Mouse (Mus musculus): ENCODE measurements at regions not wholly inside any gene's neighbourhood (a gene's known extent, or its start where the extent isn't known, plus 50 kb on each side); places are given as distances from the start of the nearest gene placed in this dataset.

DNA sequence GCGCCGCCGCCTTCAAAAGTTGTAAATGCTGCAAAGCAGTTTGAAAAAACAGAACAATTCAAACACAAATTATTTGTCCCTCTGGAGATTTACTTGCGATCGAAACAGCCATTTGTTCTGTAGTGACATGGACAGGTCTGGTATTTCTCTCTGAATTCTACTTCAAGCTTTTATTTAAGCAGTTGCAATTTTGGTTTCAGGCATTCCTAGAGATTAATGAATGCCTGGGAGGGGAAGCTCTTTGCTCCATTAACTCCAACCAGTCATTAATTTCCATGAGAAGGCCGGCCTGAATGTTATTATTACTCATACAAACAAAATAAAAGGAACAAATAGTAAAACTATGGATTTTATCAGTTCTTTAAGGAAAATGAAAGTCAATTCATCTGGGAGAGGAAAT is 1327.8 kb upstream of the Flrt2 start:
- no peak for ATAC-seq
- H3K9me3 ChIP-seq (replicated peaks): no peaks in the 10 kb centered on the region
- H3K9ac ChIP-seq: no peak overlapping the region
- WGBS (ENCODE audit: insufficient replicate concordance): 73% methylated on average over 6 of the region's 6 CpGs
- no peak overlapping the region for H3K4me3 ChIP-seq
- no peaks in the 10 kb centered on the region for H3K36me3 ChIP-seq
- no peak overlapping the region for H3K27ac ChIP-seq
- H3K4me1 ChIP-seq: no peaks in the 10 kb centered on the region
- no peak overlapping the region for H3K4me2 ChIP-seq
- H3K27me3 ChIP-seq (replicated peaks): no peaks in the 10 kb centered on the region

DNA sequence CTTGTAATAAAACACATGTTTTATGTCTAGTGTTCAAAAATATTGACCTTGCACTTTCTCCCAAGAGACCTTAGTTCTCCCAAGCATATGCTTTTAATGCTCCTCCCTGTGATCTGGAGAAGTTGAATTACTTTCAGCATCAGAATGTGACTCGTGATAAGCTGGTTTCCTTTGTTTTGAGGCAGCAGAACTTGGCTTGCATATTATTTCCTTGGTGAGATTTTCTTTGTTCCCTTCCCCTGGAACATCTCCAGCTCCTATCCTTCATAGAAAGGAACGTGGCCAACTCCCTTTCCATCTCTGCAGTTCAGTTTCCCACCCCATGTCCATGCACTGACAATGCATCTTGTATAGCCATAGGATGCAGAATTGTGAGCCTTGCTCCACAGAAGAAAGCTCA is 1292.0 kb upstream of the Flrt2 start:
- no peaks in the 10 kb centered on the region for H3K9me3 ChIP-seq (replicated peaks)
- no peak overlapping the region for H3K4me2 ChIP-seq
- ATAC-seq: no peak
- H3K27me3 ChIP-seq (replicated peaks): no peaks in the 10 kb centered on the region
- H3K4me1 ChIP-seq: no peaks in the 10 kb centered on the region
- no peak overlapping the region for H3K9ac ChIP-seq
- H3K36me3 ChIP-seq: no peaks in the 10 kb centered on the region
- no peak overlapping the region for H3K4me3 ChIP-seq
- 25% methylated on average over 2 of the region's 2 CpGs for WGBS (ENCODE audit: insufficient replicate concordance)
- H3K27ac ChIP-seq: no peak overlapping the region

DNA sequence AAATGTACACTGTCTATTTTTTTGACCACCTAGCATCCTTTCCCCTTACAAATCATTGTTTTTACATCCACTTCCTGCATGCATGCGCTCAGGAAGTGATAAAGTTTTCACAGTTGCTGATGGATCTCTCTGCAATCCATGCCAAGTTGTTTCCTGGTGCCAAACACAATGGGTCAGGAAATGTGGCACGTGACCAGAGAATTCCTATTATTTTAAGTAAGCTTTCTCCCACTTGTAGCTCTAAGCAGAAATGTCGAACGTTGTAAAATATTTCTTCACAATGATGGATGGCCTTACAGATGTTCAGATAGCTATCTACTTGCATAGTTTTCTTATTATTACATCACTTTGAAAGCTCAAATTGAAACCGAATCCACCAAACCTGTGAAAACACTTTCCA is 1271.1 kb upstream of the Flrt2 start:
- Histone ChIP-seq H3K36me3 (no peaks in the 10 kb centered on the region), H3K9ac (no peak overlapping the region), H3K27ac (no peak overlapping the region), H3K4me2 (no peak overlapping the region), H3K4me1 (no peaks in the 10 kb centered on the region), H3K4me3 (no peak overlapping the region), H3K9me3 (replicated peaks) (no peaks in the 10 kb centered on the region), H3K27me3 (replicated peaks) (no peaks in the 10 kb centered on the region)
- WGBS (ENCODE audit: insufficient replicate concordance): 27% methylated on average over 5 of the region's 5 CpGs
- ATAC-seq: no peak

DNA sequence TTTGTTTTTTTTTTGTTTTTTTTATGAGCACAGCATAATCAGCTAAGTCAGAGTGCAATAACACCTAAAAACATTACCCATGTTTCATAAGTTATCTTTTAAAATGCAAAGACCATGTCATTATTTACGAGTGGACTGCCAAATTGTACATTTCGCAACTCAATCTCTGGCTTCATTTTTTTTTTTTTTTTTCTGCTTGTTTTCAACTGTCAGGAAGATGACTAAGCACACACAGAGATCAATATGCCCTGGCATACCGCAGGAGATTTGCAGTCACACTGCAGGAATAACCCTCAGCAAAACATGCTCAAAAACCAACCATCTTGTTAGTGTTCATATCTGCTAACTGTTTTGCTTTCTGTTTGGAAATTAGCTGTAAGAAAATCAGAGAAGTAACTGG is 1270.3 kb upstream of the Flrt2 start:
- Histone ChIP-seq H3K36me3 (no peaks in the 10 kb centered on the region), H3K9me3 (replicated peaks) (no peaks in the 10 kb centered on the region), H3K9ac (no peak overlapping the region), H3K4me3 (no peak overlapping the region), H3K27me3 (replicated peaks) (no peaks in the 10 kb centered on the region), H3K4me1 (no peaks in the 10 kb centered on the region), H3K4me2 (no peak overlapping the region), H3K27ac (no peak overlapping the region)
- 18% methylated on average over 3 of the region's 3 CpGs for WGBS (ENCODE audit: insufficient replicate concordance)
- ATAC-seq: no peak

DNA sequence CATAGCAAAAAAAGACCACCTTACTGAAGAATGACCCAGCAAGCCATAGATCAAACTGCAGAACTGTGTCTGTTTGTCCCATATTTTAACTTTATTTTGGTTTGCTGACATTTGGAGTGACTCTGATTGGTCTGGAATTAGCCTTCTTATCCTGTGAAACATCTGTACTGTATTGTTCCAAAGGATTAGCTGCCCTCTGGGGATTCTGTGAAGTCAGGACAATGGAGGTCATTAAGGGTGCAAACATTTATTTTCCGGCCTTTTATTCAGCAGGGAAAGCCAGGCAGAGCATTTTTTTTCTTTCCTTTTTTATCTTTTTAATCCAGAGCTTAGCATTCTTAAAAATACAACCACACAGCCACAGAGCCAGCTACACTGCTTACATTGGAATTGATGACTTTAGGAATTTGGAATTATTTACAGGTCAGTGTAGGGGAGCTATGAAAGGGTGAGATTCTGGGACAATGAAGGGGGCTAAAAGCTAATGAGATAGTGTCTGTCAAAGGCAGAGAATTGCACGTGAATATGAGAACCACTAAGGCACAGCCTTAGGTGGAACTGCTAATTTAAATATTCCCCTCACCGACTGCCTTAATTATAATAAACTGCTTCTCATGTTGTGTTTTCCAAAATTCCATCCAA is 1267.6 kb upstream of the Flrt2 start:
- Histone ChIP-seq H3K27ac (no peak overlapping the region), H3K9ac (no peak overlapping the region), H3K9me3 (replicated peaks) (no peaks in the 10 kb centered on the region), H3K4me2 (no peak overlapping the region), H3K4me1 (no peaks in the 10 kb centered on the region), H3K4me3 (no peak overlapping the region), H3K27me3 (replicated peaks) (no peaks in the 10 kb centered on the region), H3K36me3 (no peaks in the 10 kb centered on the region)
- no peak for ATAC-seq
- WGBS (ENCODE audit: insufficient replicate concordance): 42% methylated on average over 3 of the region's 3 CpGs

DNA sequence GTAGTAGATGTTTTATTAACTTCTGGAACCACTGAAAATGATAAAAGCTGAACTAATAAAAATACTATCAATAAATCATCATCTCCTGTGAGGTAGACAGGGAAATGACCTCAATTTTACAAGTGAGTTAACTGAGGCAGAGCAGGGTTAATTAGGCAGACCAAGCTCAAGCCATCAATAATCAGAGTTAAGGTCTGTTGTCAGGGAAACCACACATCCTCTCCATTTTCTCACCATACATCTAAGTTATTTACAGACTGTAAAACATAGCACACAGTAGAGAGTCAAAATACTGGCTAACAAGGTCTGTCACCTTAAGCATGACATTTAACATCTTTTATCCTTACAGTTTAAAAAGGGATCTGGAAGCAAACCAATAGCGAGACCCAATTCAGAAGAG is 1242.5 kb upstream of the Flrt2 start:
- 69% methylated on average over 1 of the region's 1 CpGs for WGBS (ENCODE audit: insufficient replicate concordance)
- H3K27me3 ChIP-seq (replicated peaks): no peaks in the 10 kb centered on the region
- no peaks in the 10 kb centered on the region for H3K36me3 ChIP-seq
- no peak overlapping the region for H3K27ac ChIP-seq
- H3K9ac ChIP-seq: no peak overlapping the region
- ATAC-seq: no peak
- H3K4me1 ChIP-seq: no peaks in the 10 kb centered on the region
- no peak overlapping the region for H3K4me3 ChIP-seq
- H3K4me2 ChIP-seq: no peak overlapping the region
- H3K9me3 ChIP-seq (replicated peaks): no peaks in the 10 kb centered on the region

DNA sequence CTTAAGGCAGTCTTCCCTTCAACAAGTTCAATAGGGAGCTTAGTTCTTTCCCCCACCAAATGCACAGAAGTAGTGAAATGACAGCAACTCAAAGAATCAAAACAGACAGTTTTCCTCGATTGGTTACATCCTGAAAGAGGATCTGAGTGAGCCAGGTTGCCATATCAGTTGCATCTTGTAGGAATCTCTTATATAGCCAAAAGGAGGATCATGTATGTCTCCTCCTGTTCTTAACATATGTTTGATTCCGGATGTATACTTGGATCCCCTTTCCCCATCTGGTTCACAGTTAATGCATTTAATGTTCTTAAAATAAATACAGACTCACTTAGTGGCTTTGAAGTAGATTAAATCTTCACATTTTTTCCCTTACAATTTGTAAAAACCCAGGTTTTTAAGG is 1224.0 kb upstream of the Flrt2 start:
- no peak overlapping the region for H3K4me3 ChIP-seq
- no peak overlapping the region for H3K27ac ChIP-seq
- H3K9ac ChIP-seq: no peak overlapping the region
- no peak for ATAC-seq
- H3K27me3 ChIP-seq (replicated peaks): no peaks in the 10 kb centered on the region
- 43% methylated on average over 2 of the region's 2 CpGs for WGBS (ENCODE audit: insufficient replicate concordance)
- H3K4me1 ChIP-seq: no peaks in the 10 kb centered on the region
- no peaks in the 10 kb centered on the region for H3K36me3 ChIP-seq
- H3K4me2 ChIP-seq: no peak overlapping the region
- no peaks in the 10 kb centered on the region for H3K9me3 ChIP-seq (replicated peaks)

DNA sequence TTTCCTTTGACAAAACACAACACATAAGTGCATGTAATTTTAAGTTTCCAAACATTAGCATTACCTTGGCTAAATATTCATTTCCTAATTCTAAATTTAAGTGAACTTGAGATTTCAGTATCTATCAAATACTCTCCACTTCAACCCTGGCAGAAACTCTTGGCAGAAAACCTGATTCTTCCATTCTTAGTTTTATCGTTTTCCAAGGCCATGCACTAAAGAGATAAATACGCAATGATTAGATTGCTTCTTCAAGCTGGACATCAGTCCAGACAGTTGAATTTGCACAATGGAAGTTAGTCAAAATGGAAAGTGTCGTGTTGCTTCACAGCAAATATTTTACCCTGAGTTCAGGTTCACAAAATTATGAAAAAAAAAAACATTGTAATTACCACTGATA is 1223.4 kb upstream of the Flrt2 start:
- no peak for ATAC-seq
- WGBS (ENCODE audit: insufficient replicate concordance): 65% methylated on average over 3 of the region's 3 CpGs
- Histone ChIP-seq H3K27ac (no peak overlapping the region), H3K9me3 (replicated peaks) (no peaks in the 10 kb centered on the region), H3K4me1 (no peaks in the 10 kb centered on the region), H3K4me2 (no peak overlapping the region), H3K4me3 (no peak overlapping the region), H3K36me3 (no peaks in the 10 kb centered on the region), H3K27me3 (replicated peaks) (no peaks in the 10 kb centered on the region), H3K9ac (no peak overlapping the region)

DNA sequence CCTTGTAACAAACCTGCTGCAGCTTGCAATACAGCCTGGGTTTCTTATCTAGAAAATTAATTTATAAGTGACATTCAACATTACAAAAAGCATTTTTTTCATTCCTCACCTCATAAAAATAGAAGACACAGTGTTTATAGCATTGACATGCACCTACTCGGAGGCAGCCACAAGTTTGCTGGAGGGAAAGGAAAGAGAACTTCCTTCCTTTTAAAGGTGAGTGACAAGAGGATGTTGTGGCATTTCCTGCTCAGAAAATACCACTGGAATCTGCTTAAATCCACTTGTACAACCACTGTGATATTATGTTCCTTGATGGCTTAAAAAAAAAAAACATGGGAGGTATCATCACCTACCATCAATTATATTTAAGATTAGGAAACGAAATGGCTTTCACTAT is 1222.2 kb upstream of the Flrt2 start:
- Histone ChIP-seq H3K4me3 (no peak overlapping the region), H3K27me3 (replicated peaks) (no peaks in the 10 kb centered on the region), H3K4me2 (no peak overlapping the region), H3K4me1 (no peaks in the 10 kb centered on the region), H3K9ac (no peak overlapping the region), H3K36me3 (no peaks in the 10 kb centered on the region), H3K9me3 (replicated peaks) (no peaks in the 10 kb centered on the region), H3K27ac (no peak overlapping the region)
- WGBS (ENCODE audit: insufficient replicate concordance): 22% methylated on average over 2 of the region's 2 CpGs
- no peak for ATAC-seq

DNA sequence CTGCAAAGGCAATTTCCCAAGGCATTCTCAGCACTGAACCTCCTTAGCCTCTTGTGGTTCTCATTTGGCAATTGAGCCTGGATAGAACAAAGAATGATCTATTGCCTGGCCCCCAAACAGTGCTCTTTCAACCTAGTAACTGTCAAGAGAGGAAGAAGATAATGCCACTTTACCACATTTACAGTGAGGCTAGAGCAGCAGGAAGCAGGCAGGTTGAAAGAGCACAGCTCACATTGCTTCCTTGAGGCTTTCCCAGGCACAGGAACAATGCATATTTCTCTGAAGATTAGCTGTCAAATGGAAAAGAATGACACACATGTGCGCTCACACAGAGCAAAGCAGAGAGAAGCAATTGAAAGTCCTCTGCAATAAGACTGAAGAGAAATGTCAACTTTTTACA is 1221.0 kb upstream of the Flrt2 start:
- Histone ChIP-seq H3K4me1 (no peaks in the 10 kb centered on the region), H3K9ac (no peak overlapping the region), H3K27ac (no peak overlapping the region), H3K4me3 (no peak overlapping the region), H3K4me2 (no peak overlapping the region), H3K36me3 (no peaks in the 10 kb centered on the region), H3K9me3 (replicated peaks) (no peaks in the 10 kb centered on the region), H3K27me3 (replicated peaks) (no peaks in the 10 kb centered on the region)
- 22% methylated on average over 1 of the region's 1 CpGs for WGBS (ENCODE audit: insufficient replicate concordance)
- no peak for ATAC-seq

DNA sequence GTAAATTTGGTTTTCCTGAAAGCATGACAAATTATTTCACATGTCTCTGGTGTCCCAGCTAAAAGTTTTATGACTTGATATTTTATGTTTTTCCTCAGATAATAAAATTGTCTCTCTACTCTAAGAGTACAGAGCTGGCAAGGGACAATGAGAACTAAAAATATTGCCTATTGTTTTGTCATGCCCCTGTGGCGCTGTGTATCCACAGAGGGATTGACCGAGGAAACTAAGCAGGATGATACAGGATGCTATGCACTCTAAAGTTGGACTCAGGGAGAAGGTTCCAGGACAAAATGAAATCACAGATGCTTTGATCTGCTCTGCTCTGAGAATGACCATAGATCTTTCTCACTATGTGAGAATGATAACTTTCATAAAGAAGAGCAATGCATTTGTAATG is 1203.3 kb upstream of the Flrt2 start:
- Histone ChIP-seq H3K27ac (no peak overlapping the region), H3K4me2 (no peak overlapping the region), H3K9me3 (replicated peaks) (no peaks in the 10 kb centered on the region), H3K4me1 (no peaks in the 10 kb centered on the region), H3K27me3 (replicated peaks) (no peaks in the 10 kb centered on the region), H3K36me3 (no peaks in the 10 kb centered on the region), H3K9ac (no peak overlapping the region), H3K4me3 (no peak overlapping the region)
- 75% methylated on average over 2 of the region's 2 CpGs for WGBS (ENCODE audit: insufficient replicate concordance)
- no peak for ATAC-seq

DNA sequence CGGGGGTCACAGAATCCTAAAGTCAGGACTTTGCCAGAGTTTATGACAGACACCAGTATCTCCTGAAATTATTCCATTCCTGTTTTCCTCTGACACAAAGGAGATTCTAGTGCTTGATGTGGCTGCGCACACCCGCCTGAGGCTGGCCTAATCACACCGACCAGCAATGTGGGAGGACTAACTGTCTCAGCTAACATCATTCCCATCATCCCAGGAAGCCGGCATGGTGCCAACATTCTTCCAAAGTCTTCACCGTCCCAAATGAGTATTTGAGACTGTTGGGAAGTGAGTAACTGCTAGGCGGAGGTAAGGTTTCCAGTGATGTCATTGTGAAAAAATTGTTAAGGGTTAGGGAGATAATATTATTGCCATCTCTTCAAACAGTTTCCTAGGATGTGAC is 1183.9 kb upstream of the Flrt2 start:
- Histone ChIP-seq H3K4me3 (no peak overlapping the region), H3K27me3 (replicated peaks) (no peaks in the 10 kb centered on the region), H3K27ac (no peak overlapping the region), H3K4me2 (no peak overlapping the region), H3K9me3 (replicated peaks) (no peaks in the 10 kb centered on the region), H3K9ac (no peak overlapping the region), H3K36me3 (no peaks in the 10 kb centered on the region), H3K4me1 (no peaks in the 10 kb centered on the region)
- 75% methylated on average over 7 of the region's 7 CpGs for WGBS (ENCODE audit: insufficient replicate concordance)
- ATAC-seq: no peak

DNA sequence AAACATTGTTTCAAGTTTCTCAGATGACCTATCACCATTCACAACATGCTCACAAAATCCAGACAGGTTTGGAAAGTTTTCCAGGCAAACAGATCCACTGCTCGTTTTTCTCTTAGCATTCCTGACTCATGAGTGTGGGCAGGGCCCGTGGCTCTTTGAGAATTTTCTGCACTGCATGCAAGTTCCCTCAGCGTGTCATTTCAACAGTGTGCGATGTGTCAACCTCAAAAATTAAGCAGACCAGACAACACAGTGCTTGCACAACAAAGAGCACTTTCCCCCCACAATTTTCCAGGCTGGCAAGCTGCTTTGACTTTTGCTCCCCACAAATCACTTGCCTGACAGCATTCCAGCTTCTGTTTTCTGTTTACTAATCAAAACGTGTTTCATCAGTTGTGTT is 1182.2 kb upstream of the Flrt2 start:
- Histone ChIP-seq H3K36me3 (no peaks in the 10 kb centered on the region), H3K9me3 (replicated peaks) (no peaks in the 10 kb centered on the region), H3K4me2 (no peak overlapping the region), H3K4me3 (no peak overlapping the region), H3K9ac (no peak overlapping the region), H3K4me1 (no peaks in the 10 kb centered on the region), H3K27me3 (replicated peaks) (no peaks in the 10 kb centered on the region), H3K27ac (no peak overlapping the region)
- no peak for ATAC-seq
- 40% methylated on average over 5 of the region's 5 CpGs for WGBS (ENCODE audit: insufficient replicate concordance)
